Mouse (Mus musculus): ENCODE measurements around the gene Dguok.

DNA sequence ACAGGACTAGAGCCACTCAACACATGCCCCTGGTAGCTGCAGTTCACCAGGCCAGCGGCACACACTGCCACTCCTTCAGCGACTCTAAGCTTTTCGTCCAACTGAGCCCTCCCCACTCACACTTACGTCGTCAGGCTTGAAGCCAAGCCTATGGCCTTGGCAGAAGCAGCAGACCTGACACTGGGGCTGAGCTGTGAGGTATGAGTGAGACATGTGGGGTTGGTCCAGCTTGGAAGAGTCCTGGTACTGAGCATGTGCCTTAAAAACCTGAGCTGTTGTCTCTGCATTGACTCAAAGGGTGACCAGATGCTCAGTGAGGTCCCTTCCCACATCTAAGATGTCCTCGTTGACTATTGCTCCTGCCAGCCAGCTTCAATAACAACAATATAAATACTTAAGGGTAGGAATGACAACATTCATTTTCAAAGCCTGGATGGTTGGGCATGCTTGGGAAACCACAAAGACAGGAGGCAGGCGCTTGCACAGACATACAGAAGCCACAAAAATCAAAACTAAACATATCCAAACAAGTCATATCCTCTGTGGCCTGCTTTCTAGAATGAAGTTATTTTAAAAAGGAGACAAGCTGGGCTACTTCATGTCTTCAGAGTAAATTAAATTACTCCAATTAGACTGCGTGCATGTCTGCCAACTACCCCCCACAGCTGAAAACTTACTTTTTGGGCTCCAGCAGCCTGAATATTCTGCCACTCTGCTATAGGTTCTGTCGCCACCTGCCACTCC lies 10.6 kb downstream of the Dguok start:
- no peak for TF ChIP-seq CHD2 (IDR thresholded peaks at IDR 0.05; ENCODE audit: low read length)
- no peak for TF ChIP-seq CTCF (conservative IDR thresholded peaks at IDR 0.05 in 1 of 2, IDR thresholded peaks at IDR 0.05 in 1 of 2; ENCODE audit: low read depth in 2 of 2, low read length in 2 of 2)
- TF ChIP-seq USF1 (IDR thresholded peaks at IDR 0.05; ENCODE audit: low read depth, low read length), result no peak
- no peak for TF ChIP-seq POLR2A (IDR thresholded peaks at IDR 0.05; ENCODE audit: low read depth, low read length)
- TF ChIP-seq ZNF384 (IDR thresholded peaks at IDR 0.05; ENCODE audit: low read depth, low read length), result no peak

All from CH12.LX (cell line).